Mouse (Mus musculus) ZHBTc4 (cell line): ENCODE results near the gene Sbf2.
A peak's percentile ranks its signal among the peaks of the same experiment; 100 is the strongest.
"Not testable (repeated sequence)": the region's sequence is repeated elsewhere in the genome, so short reads cannot be mapped to it uniquely, and the experiment has no call there.

Experiments
- DNase-seq: peaks from one replicate; pipeline ENCODE4 v3.0.0-alpha.2; 2011; ENCODE audit warnings: low read depth, low spot score

Gene Sbf2

GRCm38 (mm10) chr7:110614133-110615063, at the start of gene Sbf2:
Gene Sbf2 (minus strand): TSS chr7:110614922.
- DNase-seq: peak; percentile 92

DNA sequence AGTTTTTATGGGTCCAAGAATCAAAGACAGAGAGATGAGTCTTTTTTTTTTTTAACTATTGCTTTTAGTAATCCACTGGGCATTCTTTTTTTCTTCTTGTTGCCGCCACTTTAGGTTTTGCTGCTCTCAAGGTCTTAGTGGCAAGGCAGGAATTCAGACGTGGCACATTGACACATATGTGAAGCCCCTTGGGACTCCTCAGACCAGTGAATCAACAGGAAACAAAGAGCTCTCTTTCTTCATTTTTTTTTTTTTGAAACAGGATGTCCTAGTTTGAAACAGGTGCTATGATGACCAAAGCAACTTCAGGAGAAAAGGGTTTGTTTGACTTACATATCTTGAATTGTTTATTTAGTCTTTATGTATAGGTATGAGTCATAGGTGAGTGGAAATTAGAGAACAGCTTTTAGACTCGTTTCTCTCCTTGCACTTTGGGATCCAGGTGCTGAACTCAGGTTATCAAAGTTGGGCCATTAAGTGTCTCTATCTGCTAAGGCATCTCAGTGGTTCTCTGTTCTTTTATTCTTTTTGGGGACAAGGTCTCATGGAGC, 43.7 kb upstream of the Sbf2 start:
- no peak for DNase-seq

DNA sequence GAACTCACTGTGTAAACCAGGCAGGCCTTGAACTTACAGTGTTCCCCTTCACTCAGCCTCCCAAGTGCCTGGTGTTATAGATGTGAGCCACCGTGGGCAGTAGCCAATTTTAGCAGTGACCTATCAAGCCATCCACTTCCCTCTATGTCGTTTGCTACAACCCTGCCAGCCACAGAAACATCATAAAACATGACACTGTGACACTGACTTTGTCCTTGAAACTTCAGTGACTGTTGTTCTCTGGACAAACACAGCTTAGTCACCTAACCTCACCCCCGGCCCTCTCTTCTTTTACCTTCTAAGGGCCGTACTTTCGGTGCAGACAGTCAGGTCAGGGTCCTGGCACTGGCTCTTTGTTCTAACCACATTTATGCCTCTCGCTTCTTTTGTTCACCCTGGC, 41.2 kb upstream of the Sbf2 start:
- DNase-seq: no peak

DNA sequence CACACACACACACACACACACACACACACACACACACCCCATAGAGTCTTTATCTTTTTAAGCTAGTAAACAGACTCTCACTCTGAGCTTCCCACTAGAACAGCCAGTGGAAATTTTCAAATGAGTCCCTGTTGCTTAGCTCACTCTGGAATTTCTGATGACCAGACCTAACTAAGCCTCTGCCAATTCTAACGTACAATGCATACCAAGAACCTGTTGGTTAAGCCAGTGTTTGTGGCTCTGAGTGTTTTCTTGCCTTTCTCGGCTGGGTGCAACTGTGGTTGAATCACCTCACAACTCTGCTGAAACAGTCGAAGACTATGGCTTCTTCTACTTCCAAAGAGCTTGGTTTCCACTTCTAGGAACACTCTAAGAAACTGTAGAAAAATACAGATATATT, 40.5 kb upstream of the Sbf2 start:
- DNase-seq: no peak

DNA sequence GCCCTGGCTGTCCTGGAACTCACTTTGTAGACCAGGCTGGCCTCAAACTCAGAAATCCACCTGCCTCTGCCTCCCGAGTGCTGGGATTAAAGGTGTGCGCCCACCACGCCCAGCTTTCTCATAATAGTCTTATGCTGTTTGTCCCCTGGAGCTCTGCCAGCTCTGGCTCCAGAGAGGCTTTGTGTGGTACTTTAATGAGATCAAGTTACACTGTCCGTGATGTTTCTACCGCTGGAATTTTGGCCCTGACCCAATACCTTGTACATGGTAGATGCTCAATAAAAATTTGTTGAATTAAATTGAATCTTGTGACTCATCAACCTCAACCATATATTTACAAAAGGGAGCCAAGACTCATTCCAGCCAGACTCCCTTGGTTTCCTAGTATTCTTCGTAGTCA, 36.4 kb upstream of the Sbf2 start:
- DNase-seq: no peak

- no peak for DNase-seq
Observed at GRCm38 (mm10) chr7:110650491-110650890, 35.8 kb upstream of the Sbf2 start.

DNA sequence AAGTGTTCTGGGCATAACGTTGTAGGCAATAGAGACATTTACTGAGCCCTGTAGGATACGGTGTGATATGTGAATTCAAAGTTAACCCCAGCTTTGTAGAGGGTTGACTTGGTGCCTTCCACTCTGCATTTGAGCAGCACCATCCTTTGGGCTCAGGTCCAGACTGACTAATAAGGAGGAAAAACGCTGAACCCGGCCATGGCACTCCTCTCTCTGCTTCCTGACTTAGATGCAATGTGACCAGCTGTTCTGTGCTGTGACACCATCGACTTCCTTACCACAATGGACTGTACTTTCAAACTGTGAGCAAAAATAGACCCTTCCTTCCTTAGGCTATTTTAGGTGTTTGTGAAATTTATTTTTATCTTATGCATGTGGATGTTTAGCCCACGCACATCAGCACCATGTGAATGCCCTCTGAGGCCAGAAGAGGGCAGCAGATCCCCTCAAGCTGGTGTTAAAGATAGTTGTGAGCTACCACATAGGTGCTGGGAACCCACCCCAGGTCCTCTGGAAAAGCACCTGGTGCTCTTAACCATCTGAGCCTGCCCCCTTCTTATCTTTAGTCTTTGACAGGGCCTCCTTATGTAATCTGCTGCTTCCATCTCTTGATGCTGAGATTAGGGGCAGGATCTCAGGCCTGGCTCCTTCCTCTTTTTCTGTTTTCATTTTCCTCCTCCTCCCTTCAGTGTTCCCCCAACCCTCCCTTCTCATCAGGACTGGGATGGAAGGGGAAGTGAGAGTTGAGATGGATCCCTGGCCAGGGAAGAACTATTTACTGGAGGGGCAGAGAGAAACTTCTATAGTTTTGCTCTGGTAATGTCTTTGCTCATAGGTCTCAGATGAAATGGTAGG, 34.6 kb upstream of the Sbf2 start:
- no peak for DNase-seq

GRCm38 (mm10) chr7:110648455-110649085, 33.8 kb upstream of the Sbf2 start:
- DNase-seq: peak; percentile 38

- no peak for DNase-seq
Observed at GRCm38 (mm10) chr7:110647559-110648454, 33.1 kb upstream of the Sbf2 start.

DNA sequence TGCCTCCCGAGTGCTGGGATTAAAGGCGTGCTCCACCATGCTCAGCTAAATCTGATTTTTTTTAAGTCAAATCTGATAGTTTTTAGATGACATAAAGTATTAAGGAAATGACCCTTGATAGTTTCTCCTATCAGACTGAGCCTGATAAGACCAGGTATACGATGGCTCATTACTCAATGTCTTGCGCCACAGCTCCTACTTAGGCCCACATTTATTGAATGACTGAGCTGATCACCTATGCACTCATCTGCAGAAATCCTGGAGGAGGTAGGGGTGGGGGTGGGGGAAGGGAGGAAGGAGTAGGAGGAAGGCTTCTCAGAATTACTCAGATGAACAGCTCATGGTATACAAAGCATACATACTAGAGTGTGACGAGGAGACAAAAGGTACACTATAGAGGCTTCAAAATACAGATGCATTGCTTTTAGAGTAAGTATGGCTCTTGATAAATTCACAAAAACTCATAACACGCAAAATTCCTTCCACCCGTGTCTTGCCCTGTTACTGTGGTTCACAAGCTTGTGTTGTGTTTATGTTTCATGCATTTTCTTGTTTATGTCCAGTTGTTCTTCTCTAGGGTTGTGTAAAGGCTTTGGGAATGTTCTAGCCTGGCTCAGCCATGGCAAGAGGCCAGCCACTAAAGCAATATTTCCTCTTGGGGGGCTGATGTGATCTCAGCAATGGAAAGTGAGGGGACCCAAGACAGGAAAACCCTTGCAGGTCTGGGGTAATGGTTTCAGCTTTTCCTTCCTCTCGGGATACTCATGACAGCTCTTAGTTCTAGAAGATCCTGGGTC, 32.1 kb upstream of the Sbf2 start:
- no peak for DNase-seq

GRCm38 (mm10) chr7:110645859-110646258, 31.1 kb upstream of the Sbf2 start:
- DNase-seq: no peak

GRCm38 (mm10) chr7:110645311-110645710, 30.6 kb upstream of the Sbf2 start:
- DNase-seq: peak; percentile 86

DNA sequence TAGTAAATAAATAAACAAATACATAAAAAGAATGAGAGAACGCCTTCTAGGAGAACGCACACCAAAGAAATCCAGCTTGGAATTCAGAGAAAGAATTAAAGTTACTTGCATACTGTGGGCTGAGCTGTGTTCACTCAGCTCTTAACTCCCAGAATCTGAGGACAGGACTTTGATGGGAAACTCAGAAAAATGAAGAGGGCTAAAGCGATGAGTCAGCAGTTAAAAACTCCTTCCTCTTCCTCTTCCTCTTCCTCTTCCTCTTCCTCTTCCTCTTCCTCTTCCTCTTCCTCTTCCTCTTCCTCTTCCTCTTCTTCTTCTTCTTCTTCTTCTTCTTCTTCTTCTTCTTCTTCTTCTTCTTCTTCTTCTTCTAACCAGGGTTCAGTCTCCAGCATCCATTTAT, 25.2 kb upstream of the Sbf2 start:
- DNase-seq: not testable (repeated sequence)

GRCm38 (mm10) chr7:110639291-110639915, 24.7 kb upstream of the Sbf2 start:
- no peak for DNase-seq

GRCm38 (mm10) chr7:110638305-110639110, 23.8 kb upstream of the Sbf2 start:
- DNase-seq: peak; percentile 41

GRCm38 (mm10) chr7:110636559-110636958, 21.8 kb upstream of the Sbf2 start:
- DNase-seq: no peak

DNA sequence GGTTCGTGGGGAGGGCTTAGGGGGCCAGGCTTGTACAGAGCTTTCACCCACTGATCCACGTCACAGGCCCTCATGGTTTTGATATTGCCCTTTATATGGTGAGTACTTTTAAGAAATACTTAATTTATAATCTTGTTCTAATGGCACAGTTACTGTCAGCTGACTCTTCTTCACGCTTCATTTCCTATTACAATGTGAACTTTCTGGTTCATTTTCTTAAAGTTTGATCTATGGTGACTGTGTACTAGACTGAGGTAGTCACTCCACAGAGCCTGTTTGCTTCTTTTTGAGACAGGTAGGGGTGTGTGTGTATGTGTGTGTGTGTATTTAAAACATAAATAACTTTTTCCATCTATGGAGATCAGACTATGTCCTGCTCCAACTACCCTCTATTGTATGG, 21.2 kb upstream of the Sbf2 start:
- no peak for DNase-seq

- peak; percentile 48 for DNase-seq
Observed at GRCm38 (mm10) chr7:110631136-110631888, 16.6 kb upstream of the Sbf2 start.
